Mouse (Mus musculus) stomach, embryonic 16.5 days (tissue): ENCODE measurements at regions not wholly inside any gene's neighbourhood (a gene's known extent, or its start where the extent isn't known, plus 50 kb on each side); places are given as distances from the start of the nearest gene placed in this dataset.
A peak's percentile ranks its signal among the peaks of the same experiment; 100 is the strongest.

ENCODE experiments used
- ATAC-seq: fragments of 200-750 bp; cut with Nextera tagmentation; 2 replicates; pipeline ENCODE4 v1.8.0; 2017; ENCODE audit warnings: moderate number of reproducible peaks, moderate TSS enrichment; ENCODE audit not compliant: insufficient read depth, low FRiP score
- H3K27ac ChIP-seq: fragments of 300-500 bp; sonication (generic); 2 replicates; pipeline ENCODE4 v1.5.1; 2014; ENCODE audit warnings: low read length
- H3K27me3 ChIP-seq: fragments of 300-500 bp; sonication (generic); 2 replicates; pipeline ENCODE4 v1.6.1; 2014; ENCODE audit warnings: low read length, control low read depth, mixed read lengths; ENCODE audit not compliant: control insufficient read depth, insufficient read depth
- H3K36me3 ChIP-seq: fragments of 300-500 bp; sonication (generic); 2 replicates; pipeline ENCODE4 v1.6.1; 2014; ENCODE audit warnings: low read length; ENCODE audit not compliant: control insufficient read depth, insufficient read depth
- H3K4me1 ChIP-seq: fragments of 300-500 bp; sonication (generic); 2 replicates; pipeline ENCODE4 v1.6.1; 2014; ENCODE audit warnings: low read length, control low read depth, mixed read lengths; ENCODE audit not compliant: control insufficient read depth, insufficient read depth
- H3K4me2 ChIP-seq: fragments of 300-500 bp; sonication (generic); 2 replicates; pipeline ENCODE4 v1.6.1; 2014; ENCODE audit warnings: low read depth, low read length, mixed read lengths
- H3K4me3 ChIP-seq: fragments of 300-500 bp; sonication (generic); replicated peaks from 2 replicates; pipeline ENCODE4 v1.5.1; 2014; ENCODE audit warnings: mild to moderate bottlenecking, low read length
- H3K9ac ChIP-seq: fragments of 300-500 bp; sonication (generic); 2 replicates; pipeline ENCODE4 v1.6.1; 2014; ENCODE audit warnings: low read length
- H3K9me3 ChIP-seq: fragments of 300-500 bp; sonication (generic); replicated peaks from 2 replicates; pipeline ENCODE4 v1.6.1; 2016; ENCODE audit warnings: low read length, control low read depth; ENCODE audit not compliant: control insufficient read depth
- WGBS: fragments of 180-500 bp; shearing (Covaris S2); extraction: QIAGEN DNeasy Blood & Tissue Kit; methylation state at CpG from one replicate; pipeline ENCODE4 v1.1.7; 2014; 5-methylcytosine and 5-hydroxymethylcytosine counted together

DNA sequence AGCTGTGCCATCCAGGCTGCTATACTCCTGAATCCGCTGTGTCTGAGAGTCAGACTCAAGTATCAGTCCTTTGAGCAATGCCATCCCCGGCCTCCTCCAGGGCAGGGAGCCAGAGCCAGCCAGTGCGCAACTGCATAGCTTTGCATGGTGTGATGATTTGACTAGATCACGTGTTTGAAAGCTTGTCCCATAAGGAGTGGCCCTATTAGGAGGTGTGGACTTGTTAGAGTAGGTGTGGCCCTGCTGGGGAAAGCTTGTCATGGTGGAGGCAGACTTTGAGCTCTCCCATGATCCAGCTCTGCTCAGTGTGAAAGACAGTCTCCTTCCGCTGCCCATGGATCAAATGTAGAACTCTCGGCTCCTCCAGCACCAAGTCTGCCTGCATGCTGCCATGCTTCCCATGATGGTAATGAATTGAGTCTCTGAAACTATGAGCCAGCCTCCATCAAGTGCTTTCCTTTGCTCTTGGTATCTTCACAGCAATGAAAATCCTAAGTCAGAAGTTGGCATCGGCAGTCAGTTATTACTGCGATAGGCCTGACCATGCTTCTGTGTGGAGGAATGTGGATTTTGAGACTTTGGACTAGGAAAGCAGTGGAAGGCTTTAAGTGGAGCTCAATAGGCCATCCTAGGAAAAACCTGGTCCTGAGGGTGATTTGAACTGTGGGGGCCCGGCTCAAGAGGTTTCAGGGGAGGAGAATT, 87.2 kb upstream of the Slc22a12 start:
- Histone ChIP-seq H3K27me3 (no peaks in the 10 kb centered on the region), H3K9me3 (no peaks in the 10 kb centered on the region), H3K36me3 (no peaks in the 10 kb centered on the region), H3K4me1 (no peaks in the 10 kb centered on the region), H3K4me2 (no peak overlapping the region), H3K27ac (no peak overlapping the region), H3K9ac (no peak overlapping the region), H3K4me3 (no peak overlapping the region)
- peak; percentile 47; the same call in 1 of the 2 replicates for ATAC-seq
- WGBS: 84% methylated on average over 9 of the region's 9 CpGs

DNA sequence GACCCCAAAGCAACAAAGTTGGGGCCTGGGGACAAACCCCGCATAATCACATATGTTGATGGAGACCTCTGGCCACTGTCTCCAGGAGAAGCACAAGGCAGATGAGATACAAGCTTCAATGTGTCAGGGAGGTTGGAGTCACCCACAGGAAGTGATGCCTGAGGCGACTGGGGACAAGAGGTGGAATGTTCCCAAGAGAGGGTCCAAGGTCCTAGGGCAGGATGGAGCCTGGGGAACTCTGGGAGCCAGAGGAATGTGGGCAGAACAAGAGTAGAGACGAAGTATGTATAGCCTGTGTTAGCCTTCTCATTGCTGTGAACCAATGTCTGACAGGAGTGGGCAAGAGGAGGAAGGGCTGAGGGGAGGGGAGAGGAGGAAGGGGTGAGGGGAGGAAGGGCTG, 82.7 kb upstream of the Slc22a12 start:
- Histone ChIP-seq H3K36me3 (no peaks in the 10 kb centered on the region), H3K4me2 (no peak overlapping the region), H3K4me1 (no peaks in the 10 kb centered on the region), H3K4me3 (no peak overlapping the region), H3K9me3 (no peaks in the 10 kb centered on the region), H3K27me3 (no peaks in the 10 kb centered on the region), H3K27ac (no peak overlapping the region), H3K9ac (no peak overlapping the region)
- 58% methylated on average over 3 of the region's 3 CpGs for whole genome bisulfite sequencing
- no peak for ATAC-seq

DNA sequence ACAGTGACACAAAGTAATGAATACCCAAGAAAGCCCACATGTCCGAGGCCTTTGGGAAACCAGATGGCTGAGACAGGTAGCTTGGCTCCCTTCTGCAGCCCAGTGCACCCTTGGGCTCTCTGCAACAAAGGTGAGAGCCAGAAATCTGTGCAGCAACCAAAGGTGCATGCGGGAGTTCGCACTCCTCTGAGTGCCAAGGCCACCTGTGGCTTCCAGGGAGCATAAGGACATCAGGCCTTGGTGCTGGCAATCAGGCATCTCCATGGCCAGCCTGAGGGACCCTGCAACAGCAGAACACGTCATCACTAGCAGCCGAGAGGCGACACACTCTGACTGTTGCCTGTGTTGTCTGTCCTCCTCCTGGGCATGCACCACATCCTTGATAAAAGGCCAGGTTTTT, 78.2 kb upstream of the Slc22a12 start:
- no peak overlapping the region for H3K27ac ChIP-seq
- H3K9ac ChIP-seq: no peak overlapping the region
- no peaks in the 10 kb centered on the region for H3K9me3 ChIP-seq
- no peak for ATAC-seq
- no peak overlapping the region for H3K4me3 ChIP-seq
- WGBS: 79% methylated on average over 6 of the region's 6 CpGs
- H3K4me2 ChIP-seq: no peak overlapping the region
- H3K36me3 ChIP-seq: no peaks in the 10 kb centered on the region
- no peaks in the 10 kb centered on the region for H3K27me3 ChIP-seq
- no peaks in the 10 kb centered on the region for H3K4me1 ChIP-seq

DNA sequence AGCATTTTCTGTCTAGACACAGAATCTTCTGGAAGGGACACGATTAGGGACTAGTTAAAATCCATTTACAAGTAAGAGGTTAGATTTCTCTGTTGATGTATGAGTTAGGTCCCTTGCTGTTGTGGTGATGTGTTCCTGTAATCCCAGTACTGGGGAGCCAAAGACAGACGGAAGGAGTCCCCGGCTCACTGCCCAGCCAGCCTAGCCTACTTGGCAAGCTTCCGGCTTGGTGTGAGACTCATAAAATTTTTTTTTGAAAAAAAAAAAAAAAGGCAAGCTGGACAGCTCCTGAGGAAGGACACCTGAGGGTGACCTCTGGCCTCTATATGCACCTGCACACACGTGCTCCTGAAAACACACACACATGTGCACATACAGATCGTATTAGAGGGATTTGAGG, 76.7 kb upstream of the Slc22a12 start:
- Histone ChIP-seq H3K9me3 (no peaks in the 10 kb centered on the region), H3K27ac (no peak overlapping the region), H3K4me2 (no peak overlapping the region), H3K27me3 (no peaks in the 10 kb centered on the region), H3K36me3 (no peaks in the 10 kb centered on the region), H3K4me3 (no peak overlapping the region), H3K4me1 (no peaks in the 10 kb centered on the region), H3K9ac (no peak overlapping the region)
- WGBS: 76% methylated on average over 6 of the region's 6 CpGs
- no peak for ATAC-seq

DNA sequence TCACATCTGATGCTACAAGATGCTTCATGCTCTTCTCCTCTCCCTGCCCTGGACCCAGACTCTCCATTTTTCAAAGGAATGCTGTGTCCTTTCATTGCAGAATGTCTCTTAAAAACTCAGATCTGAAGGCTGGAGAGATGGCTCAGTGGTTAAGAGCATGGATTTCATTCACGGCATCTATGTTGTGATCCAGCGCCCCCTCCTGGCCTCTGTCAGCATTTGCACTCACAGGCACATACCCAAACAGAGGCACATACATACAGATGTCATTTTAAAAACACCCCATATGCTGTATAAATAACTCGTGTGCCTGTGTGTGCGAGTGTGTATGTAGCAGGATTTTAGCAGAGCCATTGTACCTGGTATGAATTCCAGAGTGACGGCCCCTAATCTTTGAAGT, 73.8 kb upstream of the Slc22a12 start:
- Histone ChIP-seq H3K27me3 (no peaks in the 10 kb centered on the region), H3K36me3 (no peaks in the 10 kb centered on the region), H3K9ac (no peak overlapping the region), H3K4me3 (no peak overlapping the region), H3K27ac (no peak overlapping the region), H3K4me2 (no peak overlapping the region), H3K4me1 (no peaks in the 10 kb centered on the region), H3K9me3 (no peaks in the 10 kb centered on the region)
- WGBS: 77% methylated on average over 5 of the region's 5 CpGs
- ATAC-seq: no peak

DNA sequence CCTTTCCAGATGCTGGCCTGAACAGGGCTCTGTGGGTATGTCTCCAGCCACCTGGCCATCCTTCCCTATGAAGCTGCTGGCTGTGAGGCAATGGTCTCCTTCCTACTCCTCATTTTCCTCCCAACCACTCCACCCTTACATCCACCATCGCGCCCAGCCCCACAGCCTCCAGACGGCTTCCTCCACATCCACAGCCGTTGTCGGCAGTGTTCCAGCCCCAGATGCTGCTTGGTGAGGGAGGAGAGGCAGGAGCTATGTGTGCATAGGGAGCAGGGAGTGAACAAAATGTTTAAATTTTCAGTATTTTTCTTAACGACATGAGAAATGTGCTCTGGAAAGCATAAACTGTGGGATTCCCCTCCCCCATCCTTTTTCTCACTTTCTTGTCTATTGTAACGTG, 69.6 kb upstream of the Slc22a12 start:
- H3K9ac ChIP-seq: no peak overlapping the region
- H3K4me3 ChIP-seq: no peak overlapping the region
- ATAC-seq: no peak
- H3K36me3 ChIP-seq: no peaks in the 10 kb centered on the region
- no peaks in the 10 kb centered on the region for H3K9me3 ChIP-seq
- H3K27me3 ChIP-seq: no peaks in the 10 kb centered on the region
- H3K4me1 ChIP-seq: no peaks in the 10 kb centered on the region
- no peak overlapping the region for H3K27ac ChIP-seq
- H3K4me2 ChIP-seq: no peak overlapping the region
- WGBS: 50% methylated on average over 7 of the region's 7 CpGs

DNA sequence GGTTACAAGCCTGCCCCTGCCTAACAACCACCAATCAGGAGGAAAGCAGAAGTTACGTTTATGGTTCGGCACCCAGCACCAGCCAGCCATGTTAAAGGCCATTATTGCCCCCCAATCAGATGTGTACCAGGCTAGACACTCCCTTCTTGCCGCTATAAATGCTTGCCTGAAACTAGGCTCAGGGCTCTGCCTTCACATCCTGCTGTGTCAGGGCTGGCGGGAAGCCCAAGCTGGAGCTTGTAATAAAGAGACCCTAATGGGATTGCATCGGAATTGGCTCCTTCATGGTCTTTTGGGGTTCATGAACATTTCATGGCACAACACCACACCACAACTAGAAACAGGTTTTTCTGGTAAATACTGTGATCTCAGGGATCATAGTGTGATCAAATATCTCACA, 69.1 kb upstream of the Slc22a12 start:
- Histone ChIP-seq H3K4me3 (no peak overlapping the region), H3K9ac (no peak overlapping the region), H3K9me3 (no peaks in the 10 kb centered on the region), H3K27ac (no peak overlapping the region), H3K36me3 (no peaks in the 10 kb centered on the region), H3K4me2 (no peak overlapping the region), H3K27me3 (no peaks in the 10 kb centered on the region), H3K4me1 (no peaks in the 10 kb centered on the region)
- no peak for ATAC-seq
- 77% methylated on average over 5 of the region's 5 CpGs for WGBS

DNA sequence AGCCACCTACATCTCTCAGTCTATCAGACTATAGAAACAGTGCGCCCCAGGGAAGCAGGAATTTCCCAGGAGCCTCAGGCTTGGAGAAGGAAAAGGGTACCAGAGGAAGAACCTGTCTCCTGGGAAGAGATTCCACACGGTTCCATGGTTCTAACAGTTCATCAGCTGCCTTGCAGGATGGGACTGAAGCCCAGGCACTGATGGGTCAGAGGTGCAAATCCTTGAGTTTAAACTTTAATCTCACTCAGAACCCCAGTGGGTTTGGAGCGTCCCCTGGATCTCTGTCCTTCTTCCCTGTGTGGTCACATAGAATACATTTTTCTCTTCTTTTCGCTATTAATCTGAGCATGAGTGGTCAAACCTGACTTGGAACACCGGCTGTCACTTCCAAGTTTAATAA, 67.9 kb upstream of the Slc22a12 start:
- Histone ChIP-seq H3K27me3 (no peaks in the 10 kb centered on the region; the same call in 1 of the 2 replicates), H3K36me3 (no peaks in the 10 kb centered on the region), H3K27ac (no peak overlapping the region), H3K4me1 (no peaks in the 10 kb centered on the region), H3K4me3 (no peak overlapping the region), H3K9me3 (no peaks in the 10 kb centered on the region), H3K4me2 (no peak overlapping the region), H3K9ac (no peak overlapping the region)
- ATAC-seq: no peak
- 67% methylated on average over 5 of the region's 5 CpGs for WGBS

DNA sequence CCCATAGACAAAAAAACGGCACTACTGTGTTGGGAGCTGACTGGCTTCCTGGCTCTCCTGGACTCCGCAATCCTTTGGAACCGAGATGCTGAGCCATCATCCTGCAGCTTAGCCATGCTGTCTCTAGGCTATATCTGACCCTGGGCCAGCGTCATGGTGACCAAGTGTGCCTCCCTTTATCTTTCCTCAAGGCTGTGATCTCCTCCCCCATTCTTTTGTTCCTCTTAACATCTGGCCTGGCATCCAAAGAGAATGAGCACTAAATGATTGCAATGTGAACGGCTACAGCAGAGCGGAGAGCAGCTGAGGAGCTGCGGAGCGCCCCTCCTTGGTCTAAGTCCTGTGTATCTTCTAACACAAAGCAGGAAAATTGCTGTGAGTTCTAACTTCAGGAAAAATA, 67.2 kb upstream of the Slc22a12 start:
- no peak overlapping the region for H3K4me3 ChIP-seq
- WGBS: 56% methylated on average over 8 of the region's 8 CpGs
- no peak for ATAC-seq

More for the DNA sequence above, 67.2 kb upstream of the Slc22a12 start:
- H3K4me1 ChIP-seq: no peaks in the 10 kb centered on the region
- H3K27ac ChIP-seq: no peak overlapping the region
- no peak overlapping the region for H3K9ac ChIP-seq
- H3K27me3 ChIP-seq: no peaks in the 10 kb centered on the region; the same call in 1 of the 2 replicates
- no peak overlapping the region for H3K4me2 ChIP-seq
- no peaks in the 10 kb centered on the region for H3K9me3 ChIP-seq
- no peaks in the 10 kb centered on the region for H3K36me3 ChIP-seq
